Mouse (Mus musculus): ENCODE measurements around the gene Otof.

DNA sequence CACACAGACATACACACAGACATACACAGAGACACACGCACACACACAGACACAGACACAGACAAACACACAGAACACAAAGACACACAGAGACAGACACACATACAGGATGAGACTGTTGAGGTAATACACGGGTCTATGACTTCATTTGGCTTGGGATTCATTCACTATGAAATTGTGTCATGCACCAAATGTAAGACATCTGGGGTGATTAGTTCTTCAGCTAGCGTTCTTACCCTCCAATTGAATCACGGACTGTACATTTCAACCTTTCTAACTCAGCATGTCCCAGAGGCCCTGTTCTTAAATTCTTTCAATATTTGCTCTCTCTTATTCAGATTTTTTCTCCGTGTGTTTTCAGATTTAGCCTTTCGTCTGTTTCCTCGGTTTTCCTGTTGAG lies 32.9 kb upstream of the Otof start:
- TF ChIP-seq POLR2A (IDR thresholded peaks at IDR 0.05; ENCODE audit: insufficient read depth, low read depth, low read length) (no peak), CTCF (IDR thresholded peaks at IDR 0.05) (no peak), EP300 (IDR thresholded peaks at IDR 0.05; ENCODE audit: insufficient read depth, low read depth, low read length) (no peak)
